ENCODE assay signal across 23 mouse cellular contexts in genomic region chr17:78621863-78622262, GRCm38 (mm10).
DNase-seq lines count a peak whose midpoint lies in the region; ATAC-seq and TF ChIP-seq lines count a peak whose summit lies in the region.
"Had no signal": no experiment of that assay in that cellular context is flagged by ENCODE, and none has a peak within 500 bp of the region (broad histone marks: within the 10 kb centered on the region; RNA-seq: fewer than 3 reads in every experiment).

No protein-coding gene starts in this region.

- 73% methylated on average over 4 of the region's 4 CpGs for WGBS in liver, postnatal 0 days (ENCODE audit: insufficient replicate concordance)
- 87% methylated on average over 4 of the region's 4 CpGs for WGBS in limb, embryonic 10.5 days

- no peak overlapping the region for H3K27ac ChIP-seq in liver, postnatal 0 days (ENCODE audit: low read depth)
- H3K27ac ChIP-seq in limb, embryonic 10.5 days: no peak overlapping the region
- H3K27ac ChIP-seq: embryonic facial prominence, embryonic 10.5 days; embryonic facial prominence, embryonic 12.5 days; forebrain, embryonic 13.5 days; forebrain, embryonic 15.5 days had no signal

- no peaks in the 10 kb centered on the region for H3K36me3 ChIP-seq in liver, postnatal 0 days (replicated peaks; ENCODE audit: insufficient read depth, low read length)
- no peaks in the 10 kb centered on the region for H3K36me3 ChIP-seq in limb, embryonic 10.5 days
- H3K36me3 ChIP-seq: embryonic facial prominence, embryonic 10.5 days; embryonic facial prominence, embryonic 12.5 days; forebrain, embryonic 15.5 days; G1E had no signal

- no peak overlapping the region for H3K4me2 ChIP-seq in liver, postnatal 0 days (ENCODE audit: low read depth, low read length)
- H3K4me2 ChIP-seq: embryonic facial prominence, embryonic 12.5 days; forebrain, embryonic 13.5 days; forebrain, embryonic 15.5 days had no signal

- no peaks in the 10 kb centered on the region for H3K9me3 ChIP-seq in liver, postnatal 0 days (ENCODE audit: low read length)
- no peaks in the 10 kb centered on the region for H3K9me3 ChIP-seq in limb, embryonic 10.5 days (replicated peaks)
- H3K9me3 ChIP-seq: embryonic facial prominence, embryonic 10.5 days; forebrain, embryonic 13.5 days; forebrain, embryonic 15.5 days; G1E had no signal

- TF ChIP-seq EP300 in liver, postnatal 0 days (IDR thresholded peaks at IDR 0.05; ENCODE audit: low read depth): no peak

- no peak for TF ChIP-seq CTCF in liver, postnatal 0 days (IDR thresholded peaks at IDR 0.05; ENCODE audit: low read depth)

- H3K4me3 ChIP-seq in liver, postnatal 0 days (ENCODE audit: low read depth, low read length): no peak overlapping the region
- H3K4me3 ChIP-seq in limb, embryonic 10.5 days: no peak overlapping the region
- H3K4me3 ChIP-seq: embryonic facial prominence, embryonic 10.5 days; embryonic facial prominence, embryonic 12.5 days; forebrain, embryonic 13.5 days; forebrain, embryonic 15.5 days had no signal

- DNase-seq in heart, adult 11 months: peak; percentile 68
- DNase-seq in heart, adult 9 months (ENCODE audit: low spot score in 2 of 2): no peak
- peak; percentile 6 for DNase-seq in liver, postnatal 0 days
- no peak for DNase-seq in liver
- DNase-seq in limb, embryonic 10.5 days (ENCODE audit: low spot score): peak; percentile 22
- DNase-seq: adrenal gland, adult 8-10 months; adrenal gland, postnatal 14 days; adrenal gland, postnatal 36 days; B cell, adult 2 months; cerebellum, adult 11-12 months; cerebellum, adult 2 months; cerebellum, adult 9-10 months; cerebellum, postnatal 10 days; cerebellum, postnatal 25 days had no signal

- no peaks in the 10 kb centered on the region for H3K27me3 ChIP-seq in liver, postnatal 0 days (ENCODE audit: insufficient read depth, low read length)
- no peaks in the 10 kb centered on the region for H3K27me3 ChIP-seq in limb, embryonic 10.5 days (ENCODE audit: low read depth, poor library complexity, severe bottlenecking)
- H3K27me3 ChIP-seq: CH12.LX; embryonic facial prominence, embryonic 12.5 days; forebrain, embryonic 13.5 days; forebrain, embryonic 15.5 days; Patski had no signal

- no peaks in the 10 kb centered on the region for H3K4me1 ChIP-seq in liver, postnatal 0 days (ENCODE audit: insufficient read depth)
- H3K4me1 ChIP-seq in limb, embryonic 10.5 days: no peaks in the 10 kb centered on the region
- H3K4me1 ChIP-seq: embryonic facial prominence, embryonic 12.5 days; forebrain, embryonic 13.5 days; forebrain, embryonic 15.5 days had no signal

- no peak overlapping the region for H3K9ac ChIP-seq in liver, postnatal 0 days (replicated peaks)
- H3K9ac ChIP-seq: embryonic facial prominence, embryonic 12.5 days; forebrain, embryonic 13.5 days; forebrain, embryonic 15.5 days had no signal

- no peak for ATAC-seq in liver, postnatal 0 days
- ATAC-seq: activated CD4-positive, CD25-positive, alpha-beta regulatory T cell, adult 4 months; CD4-positive, CD25-positive, alpha-beta regulatory T cell, adult 4 months; forebrain, embryonic 13.5 days; forebrain, embryonic 15.5 days; Patski had no signal

Comparison
In these comparisons a context has a peak if more than half of its experiments do, and no peak if none do; other contexts are left out.
1. DNase-seq: peak in heart, adult 11 months (single experiment), liver, postnatal 0 days (single experiment) and limb, embryonic 10.5 days (single experiment); none in heart, adult 9 months (0 of 2) and liver (single experiment).